Mouse (Mus musculus) spleen, postnatal 4 days (tissue): ENCODE measurements around the gene Coch.
"Not testable (repeated sequence)": the region's sequence is repeated elsewhere in the genome, so short reads cannot be mapped to it uniquely, and the experiment has no call there.

Experiments used
- DNase-seq, 2 experiments: peaks; one replicate each; pipeline ENCODE4 v3.0.0; 2022; ENCODE audit warnings: low spot score in 2 of 2

Gene Coch

GRCm38 (mm10) chr12:51593229-51594029 lies at the start of gene Coch:
Gene Coch (plus strand): TSS chr12:51593341.
- DNase-seq, result peak in 1 of 2 experiments; percentile 63

GRCm38 (mm10) chr12:51543402-51543960 lies 49.7 kb upstream of the Coch start:
- no peak for DNase-seq

- no peak for DNase-seq
Observed at GRCm38 (mm10) chr12:51555041-51555440, 38.1 kb upstream of the Coch start.

- DNase-seq, result no peak
Observed at GRCm38 (mm10) chr12:51561416-51561815, 31.7 kb upstream of the Coch start.

- no peak for DNase-seq
Observed at GRCm38 (mm10) chr12:51567225-51567624, 25.9 kb upstream of the Coch start.

- no peak for DNase-seq
Observed at GRCm38 (mm10) chr12:51569472-51569871, 23.7 kb upstream of the Coch start.

GRCm38 (mm10) chr12:51569944-51570343 lies 23.2 kb upstream of the Coch start:
- no peak for DNase-seq

- no peak for DNase-seq
Observed at GRCm38 (mm10) chr12:51572651-51573050, 20.5 kb upstream of the Coch start.

- not testable (repeated sequence) for DNase-seq
Observed at GRCm38 (mm10) chr12:51577816-51578215, 15.3 kb upstream of the Coch start.

- no peak for DNase-seq
Observed at GRCm38 (mm10) chr12:51589263-51589662, 3.9 kb upstream of the Coch start.

GRCm38 (mm10) chr12:51591921-51592320 lies 1.2 kb upstream of the Coch start:
- no peak for DNase-seq

- DNase-seq, result peak in 1 of 2 experiments; percentile 61
Observed at GRCm38 (mm10) chr12:51592888-51593228, 283 bp upstream of the Coch start.

GRCm38 (mm10) chr12:51594030-51594470 lies 909 bp downstream of the Coch start:
- DNase-seq, result no peak

GRCm38 (mm10) chr12:51603306-51603705 lies 10.2 kb downstream of the Coch start:
- DNase-seq, result no peak

- DNase-seq, result no peak
Observed at GRCm38 (mm10) chr12:51606138-51606537, 13.0 kb downstream of the Coch start.

- no peak for DNase-seq
Observed at GRCm38 (mm10) chr12:51612361-51612760, 19.2 kb downstream of the Coch start.

GRCm38 (mm10) chr12:51620572-51620971 lies 27.4 kb downstream of the Coch start:
- DNase-seq, result no peak

GRCm38 (mm10) chr12:51621161-51621560 lies 28.0 kb downstream of the Coch start:
- DNase-seq, result no peak

- no peak for DNase-seq
Observed at GRCm38 (mm10) chr12:51622670-51623365, 29.7 kb downstream of the Coch start.

GRCm38 (mm10) chr12:51623366-51623694 lies 30.2 kb downstream of the Coch start:
- no peak for DNase-seq

- DNase-seq, result no peak
Observed at GRCm38 (mm10) chr12:51633481-51633880, 40.3 kb downstream of the Coch start.

GRCm38 (mm10) chr12:51636260-51636659 lies 43.1 kb downstream of the Coch start:
- DNase-seq, result no peak
